Mouse (Mus musculus) CH12.LX (cell line): Measurements from ENCODE around the gene Psmd9.

Experiments used
- TCF12 ChIP-seq: IDR thresholded peaks from 2 replicates; pipeline ENCODE4 v1.6.1; 2014; ENCODE audit warnings: low read depth, mild to moderate bottlenecking, inconsistent platforms, low read length, improper control_type of control experiment
- ZKSCAN1 ChIP-seq: IDR thresholded peaks from 2 replicates; pipeline ENCODE4 v1.6.1; 2012; ENCODE audit warnings: low read depth, inconsistent platforms, low read length, improper control_type of control experiment, borderline replicate concordance

GRCm38 (mm10) chr5:123147569-123147968, 21.6 kb upstream of the Psmd9 start:
- TF ChIP-seq TCF12 (no peak), ZKSCAN1 (no peak)
